Mouse (Mus musculus): ENCODE results near the gene Mfsd4b3.
A peak's percentile ranks its signal among the peaks of the same experiment; 100 is the strongest.

Mfsd4b3 gene

DNA sequence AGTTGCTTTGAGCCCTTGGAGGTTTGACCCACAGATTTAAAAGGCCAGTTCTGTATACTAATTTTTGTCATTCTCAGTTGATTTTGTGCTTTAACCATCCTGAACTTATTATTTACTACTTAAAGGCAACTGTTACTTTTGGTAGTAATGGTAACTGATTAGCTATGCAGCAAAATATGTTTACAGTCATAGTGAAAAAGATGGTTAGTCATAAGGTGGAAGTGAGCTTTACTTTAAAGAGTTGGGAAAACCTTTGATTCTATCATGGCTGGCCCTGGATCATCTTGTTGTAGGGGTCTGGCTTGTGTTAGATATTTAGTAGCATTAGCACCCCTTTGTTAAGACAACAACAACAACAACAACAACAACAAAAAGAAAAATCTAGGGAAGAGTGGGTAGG is 47.3 kb downstream of the Mfsd4b3 start:
- DNase-seq: no peak

DNA sequence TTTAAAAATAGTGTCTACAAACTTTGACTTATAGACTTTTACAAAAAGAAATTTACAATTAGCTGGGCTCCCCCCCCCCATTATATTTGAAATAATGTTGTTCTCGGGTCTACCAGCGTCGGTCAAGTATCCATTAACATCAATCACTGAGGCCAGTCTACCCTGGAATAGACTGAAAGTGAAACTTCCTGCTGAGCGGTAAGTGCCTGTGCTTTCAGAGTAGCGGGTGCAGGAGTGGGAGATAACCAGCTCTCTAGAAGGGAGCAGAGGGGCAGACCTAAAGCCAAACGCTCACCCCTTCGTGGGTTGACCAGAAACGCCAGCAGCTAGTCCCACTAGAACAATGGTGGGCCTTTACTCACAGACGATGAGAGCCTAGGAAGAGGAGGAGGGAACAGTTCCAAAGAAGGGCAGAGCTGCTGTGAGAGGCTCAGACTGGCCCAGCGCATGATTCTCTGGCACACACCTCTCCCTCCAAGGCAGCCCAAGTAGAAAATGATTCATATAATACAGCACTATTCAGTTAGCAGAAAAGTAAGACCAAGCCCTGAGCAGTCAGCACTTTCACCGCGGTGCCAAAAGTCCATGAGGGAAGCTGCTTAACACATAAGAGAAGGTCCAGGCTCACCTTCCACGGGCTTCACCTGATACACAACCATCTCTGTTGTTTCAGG is 51.0 kb downstream of the Mfsd4b3 start:
- DNase-seq: no peak

DNA sequence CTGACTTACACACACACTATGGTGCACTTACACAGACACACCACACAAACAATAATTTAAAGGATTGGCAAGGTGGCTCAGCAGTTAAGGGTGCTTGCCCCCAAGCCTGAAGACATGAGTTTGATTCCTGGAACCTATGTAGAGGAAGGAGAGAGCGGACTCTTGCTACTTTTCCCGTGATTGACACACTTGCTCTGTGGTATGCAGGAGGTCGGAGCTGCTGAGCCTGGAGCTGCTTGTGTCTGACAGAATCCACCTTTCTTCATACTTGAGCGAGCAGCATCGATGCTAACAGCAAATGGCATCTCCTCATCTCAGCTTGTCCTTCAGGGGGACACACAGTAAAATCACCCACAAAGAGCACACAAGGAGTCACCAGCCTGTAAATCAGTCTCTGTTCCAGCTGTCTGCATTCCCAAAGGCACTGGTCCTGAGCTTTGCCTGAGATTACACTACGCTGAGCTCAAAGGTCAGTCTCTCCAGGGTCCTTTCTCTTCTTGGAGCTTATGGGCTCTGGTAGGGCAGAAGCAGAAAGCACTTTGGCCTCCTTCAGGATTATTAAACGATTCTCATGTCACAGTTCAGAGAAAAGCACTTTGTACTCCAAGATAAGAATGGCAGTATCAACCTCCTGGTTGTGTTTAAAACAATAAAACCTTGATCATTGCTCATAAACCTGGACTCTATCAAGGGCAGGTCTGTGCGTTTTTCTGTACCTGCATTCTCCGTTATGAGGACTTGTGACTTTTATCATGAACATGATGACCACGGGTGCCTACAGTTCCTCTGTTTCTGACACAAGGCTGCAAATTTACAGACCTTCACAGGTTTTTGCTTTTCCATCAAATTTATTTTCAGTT is 52.9 kb downstream of the Mfsd4b3 start:
- DNase-seq: peak in 1 of 2 experiments; percentile 21

DNA sequence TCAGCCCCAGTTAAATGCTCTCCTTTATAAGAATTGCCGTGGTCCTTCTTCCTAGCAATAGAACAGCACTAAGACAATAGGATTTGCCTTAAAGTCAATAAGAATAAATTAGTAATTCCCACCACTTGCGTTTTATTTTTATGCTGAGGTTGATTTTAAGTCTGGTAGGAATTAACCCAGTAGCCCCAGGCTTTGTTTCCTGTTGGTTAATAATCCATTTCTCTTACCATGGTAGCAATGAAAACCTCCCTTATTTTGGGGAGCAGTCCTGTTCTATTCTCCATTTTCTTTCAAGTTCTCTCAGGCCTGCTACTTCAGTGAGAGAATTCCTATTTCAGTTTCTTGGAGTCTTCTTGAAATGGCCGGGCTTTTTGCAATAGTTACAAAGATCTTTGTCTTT is 55.8 kb downstream of the Mfsd4b3 start:
- no peak for DNase-seq

DNA sequence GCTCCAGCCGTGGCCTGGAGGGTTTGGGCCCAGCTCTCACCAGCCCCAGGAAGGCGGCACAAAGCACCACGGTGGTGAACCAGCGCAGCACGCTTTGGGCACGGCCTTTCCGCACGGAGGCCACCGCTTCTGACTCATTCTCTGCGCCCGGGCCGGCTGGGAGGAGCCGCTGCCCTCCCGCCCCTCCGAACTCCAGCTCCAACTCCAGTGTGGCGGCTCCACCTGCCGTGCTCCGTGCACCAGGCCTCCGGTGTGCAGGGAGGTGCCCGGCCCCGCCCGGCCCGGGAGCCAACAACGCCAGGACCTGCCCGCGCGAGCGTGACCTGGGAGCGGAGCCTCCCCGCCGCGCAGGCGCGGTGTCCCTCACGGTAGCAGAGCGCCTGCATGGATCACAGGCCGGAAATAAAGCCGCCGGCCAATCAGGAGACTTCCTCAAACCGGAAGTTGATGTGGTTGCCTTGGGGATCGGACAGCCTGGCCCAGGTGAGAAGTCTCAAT is 61.0 kb downstream of the Mfsd4b3 start, which contains the start of gene Mfsd4b4:
TSS of gene Mfsd4b4 (minus strand) at position 365 of the 498 bp plus-strand sequence.
- peak; percentile 87 to 93 for DNase-seq
